Mouse (Mus musculus) forelimb bud, embryonic 11.5 days (tissue): ENCODE measurements around the gene Tanc1.

Experiments used
- DNase-seq: peaks from one replicate; pipeline ENCODE4 v3.0.0-alpha.2; 2012; ENCODE audit warnings: low read depth, low spot score

Tanc1 gene

DNA sequence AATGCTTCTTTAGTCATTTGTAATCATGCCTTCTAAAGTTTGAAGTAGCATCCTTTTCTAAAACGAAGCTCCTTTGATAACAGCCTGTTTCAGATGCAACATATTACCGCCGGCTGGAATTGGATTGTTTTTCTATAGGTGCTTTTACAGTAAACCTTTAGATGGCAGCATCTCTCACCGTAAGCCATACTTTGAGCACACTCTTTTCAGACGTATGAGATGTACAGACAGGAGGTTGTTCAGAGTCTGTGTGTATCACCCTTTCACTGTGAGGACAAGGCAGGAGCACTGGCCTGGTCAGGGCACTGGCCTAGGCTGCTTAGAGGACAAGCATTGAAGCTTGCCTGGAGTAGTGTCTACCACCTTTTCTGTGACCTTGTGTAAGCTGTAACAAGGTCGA lies 145.2 kb downstream of the Tanc1 start:
- DNase-seq, result no peak

DNA sequence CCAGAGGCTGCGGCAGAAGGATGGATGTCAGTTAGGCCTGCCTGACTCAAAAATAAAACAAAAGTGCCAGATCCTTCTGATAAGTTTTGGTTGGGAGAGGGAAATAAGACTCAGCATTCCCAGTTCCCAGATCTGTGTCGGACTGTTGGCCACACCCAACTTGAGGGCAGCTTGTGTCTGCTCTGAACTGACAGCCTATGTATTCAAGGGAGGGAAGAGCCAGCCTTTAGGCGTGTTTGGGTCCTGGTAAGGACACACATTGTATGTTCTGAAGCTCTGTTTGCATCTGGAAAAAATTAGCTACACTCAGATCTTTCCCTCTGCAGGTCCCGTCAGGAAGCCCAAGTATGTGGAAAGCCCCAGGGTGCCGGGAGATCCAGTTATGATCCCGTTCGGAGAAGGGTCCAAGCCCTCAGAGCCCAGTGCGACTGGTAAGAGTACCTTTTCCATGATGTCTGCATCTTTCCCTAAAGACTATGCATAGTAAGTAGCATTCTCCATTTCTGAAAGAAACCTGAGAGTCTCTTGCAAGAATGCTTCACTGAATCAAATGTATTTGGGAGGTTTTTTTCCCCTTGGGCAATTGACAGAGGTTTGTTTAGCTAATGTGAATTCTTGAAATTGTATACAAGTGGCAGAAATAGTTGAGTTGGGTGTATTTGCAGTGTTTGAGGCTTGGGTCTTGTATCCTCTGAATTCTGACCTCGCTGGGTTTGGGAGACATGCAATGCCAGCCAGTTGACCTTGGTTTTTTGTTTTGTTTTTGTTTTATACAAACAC lies 146.5 kb downstream of the Tanc1 start:
- DNase-seq, result no peak

DNA sequence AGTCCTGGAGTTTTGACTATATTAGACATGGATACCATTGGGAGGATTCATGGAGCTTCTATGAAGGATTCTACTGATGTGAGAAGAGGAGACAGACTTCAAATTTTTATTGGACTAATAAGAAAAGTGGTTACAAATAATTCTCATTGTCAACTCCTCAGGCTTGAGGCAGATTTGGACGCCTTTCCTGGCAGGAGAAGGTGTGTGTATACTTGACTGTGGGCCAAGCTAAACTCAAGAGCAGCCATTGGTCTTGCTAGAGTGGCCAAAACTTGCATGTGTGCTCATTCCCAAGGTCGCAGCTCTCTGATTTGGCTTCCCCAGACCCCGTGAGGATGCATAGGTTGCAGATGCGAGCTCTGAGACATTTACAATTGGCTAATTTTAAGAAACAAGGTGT lies 148.9 kb downstream of the Tanc1 start:
- no peak for DNase-seq

DNA sequence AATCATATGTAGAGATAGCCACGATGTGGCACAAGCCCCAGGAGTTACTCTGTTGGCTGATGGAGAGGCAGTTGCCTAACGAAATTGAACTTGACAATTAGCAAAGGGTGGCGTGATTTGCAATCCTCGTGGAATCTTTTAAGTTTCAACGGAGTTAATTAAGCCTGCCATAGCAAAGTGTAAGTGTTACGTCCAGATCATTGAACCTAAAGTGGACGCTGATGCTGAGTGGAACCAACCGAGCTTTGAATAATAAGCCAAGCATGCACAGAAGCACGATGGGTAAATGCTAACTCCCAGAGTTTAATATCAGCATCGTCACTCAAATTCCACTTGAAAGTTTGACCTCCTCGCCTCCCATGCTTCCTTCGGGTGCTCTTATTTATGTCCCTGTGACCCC lies 149.3 kb downstream of the Tanc1 start:
- DNase-seq, result no peak

DNA sequence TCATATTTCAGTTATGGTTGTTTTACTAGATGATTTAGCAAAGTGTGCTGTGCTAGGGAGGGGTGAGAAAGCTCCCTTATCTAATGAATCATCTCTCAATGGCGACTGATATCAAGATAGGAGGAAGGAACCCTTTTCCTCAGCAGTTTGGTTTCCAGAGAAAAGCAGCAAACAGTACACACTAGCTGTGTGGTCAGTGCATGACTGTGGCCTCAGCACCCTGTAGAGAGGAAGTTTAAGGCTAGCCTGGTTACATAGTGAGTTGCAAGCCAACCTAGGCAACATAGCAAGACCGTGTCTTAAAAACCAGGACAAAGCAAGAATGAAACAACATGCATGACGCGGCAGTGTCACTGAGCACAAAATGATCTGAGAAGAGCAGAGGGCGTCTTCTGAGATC lies 150.4 kb downstream of the Tanc1 start:
- DNase-seq, result no peak

DNA sequence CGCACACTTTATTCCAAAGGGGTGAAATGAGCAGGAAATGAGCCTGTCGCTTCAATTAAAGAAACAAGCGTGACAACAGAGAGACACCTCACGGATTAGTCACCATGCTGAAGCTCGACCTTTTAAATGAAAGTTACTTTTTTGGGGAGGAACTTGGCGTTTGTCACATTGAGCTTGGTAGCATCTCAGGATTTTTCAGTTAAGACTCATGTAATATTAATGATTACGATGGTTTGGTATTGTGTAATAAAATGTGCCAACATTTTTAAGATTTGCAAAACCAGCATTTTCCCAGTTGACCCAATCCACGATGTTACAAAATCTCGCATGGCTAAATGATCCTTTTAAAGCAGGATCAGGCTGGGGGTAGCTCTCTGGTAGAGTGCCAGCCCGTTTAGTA lies 153.8 kb downstream of the Tanc1 start:
- no peak for DNase-seq

DNA sequence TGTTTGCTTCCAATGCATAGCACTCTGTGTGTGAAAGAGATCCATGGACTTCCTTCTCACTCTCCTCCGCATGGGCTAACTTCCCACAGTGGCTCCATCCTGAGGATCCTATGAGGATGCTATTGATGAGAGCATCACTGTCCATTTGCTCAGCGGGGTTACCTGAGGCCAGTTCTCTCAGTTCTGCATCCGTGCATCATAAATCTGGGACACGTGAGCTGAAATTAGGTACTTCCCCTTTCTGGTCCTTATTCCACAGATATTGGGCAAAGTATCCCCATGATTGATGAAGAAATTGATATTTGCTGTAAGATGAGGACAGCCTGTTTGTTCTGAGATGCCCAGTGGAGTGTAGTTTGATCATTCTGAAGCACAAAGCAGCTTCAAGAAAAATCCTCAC lies 156.1 kb downstream of the Tanc1 start:
- DNase-seq, result no peak

DNA sequence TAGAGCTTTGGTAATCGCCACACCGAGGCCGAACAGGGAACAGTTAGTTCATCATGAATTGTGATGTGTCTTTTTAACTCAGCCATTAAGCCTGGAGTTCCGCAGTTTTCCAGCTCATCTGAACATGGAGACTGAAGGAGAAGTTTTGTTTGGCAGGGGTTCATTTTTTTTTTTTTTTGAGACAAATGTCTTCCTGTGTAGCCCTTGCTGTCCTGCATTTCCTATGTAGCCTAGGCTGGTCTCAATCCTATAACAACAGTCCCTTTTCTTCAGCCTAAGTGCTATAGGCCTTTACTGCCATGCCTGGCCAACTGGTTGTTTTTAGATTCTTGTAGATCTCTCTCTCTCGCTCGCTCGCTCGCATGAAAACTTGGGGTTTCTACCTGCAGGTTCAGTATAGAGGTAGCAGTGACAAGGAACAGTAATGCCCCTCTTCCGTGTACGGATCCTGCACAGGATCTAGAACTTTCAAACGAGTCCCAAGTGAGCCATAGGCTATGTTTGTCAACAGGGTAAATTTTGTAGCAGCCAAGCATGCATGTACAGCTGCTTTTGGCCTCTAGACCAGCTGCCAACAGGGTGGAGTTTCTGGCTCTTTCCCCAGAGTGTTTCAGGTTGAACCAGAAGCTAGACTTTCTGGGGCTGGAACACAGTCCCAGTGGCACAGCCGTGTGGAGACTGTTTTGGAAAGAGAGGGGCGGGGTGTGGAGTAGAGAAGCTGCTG lies 157.0 kb downstream of the Tanc1 start:
- DNase-seq, result no peak

DNA sequence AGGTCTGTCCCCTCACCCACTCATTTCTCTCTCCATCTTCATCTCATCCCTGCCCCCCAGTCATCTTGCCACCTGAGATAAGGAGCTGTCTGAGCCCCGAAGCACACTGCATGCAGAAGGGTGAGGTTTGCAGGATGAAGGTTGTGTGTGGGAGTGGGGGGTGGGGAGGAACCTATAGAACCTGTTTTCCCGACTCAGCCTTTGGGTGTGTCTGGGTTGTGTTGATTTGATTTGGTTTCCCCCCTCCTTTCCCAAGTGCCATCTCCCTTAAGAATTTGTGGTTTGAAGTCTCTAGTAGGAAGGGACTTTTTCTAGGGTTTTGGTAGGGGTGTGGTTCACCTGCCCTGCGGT lies 157.5 kb downstream of the Tanc1 start:
- DNase-seq, result no peak

DNA sequence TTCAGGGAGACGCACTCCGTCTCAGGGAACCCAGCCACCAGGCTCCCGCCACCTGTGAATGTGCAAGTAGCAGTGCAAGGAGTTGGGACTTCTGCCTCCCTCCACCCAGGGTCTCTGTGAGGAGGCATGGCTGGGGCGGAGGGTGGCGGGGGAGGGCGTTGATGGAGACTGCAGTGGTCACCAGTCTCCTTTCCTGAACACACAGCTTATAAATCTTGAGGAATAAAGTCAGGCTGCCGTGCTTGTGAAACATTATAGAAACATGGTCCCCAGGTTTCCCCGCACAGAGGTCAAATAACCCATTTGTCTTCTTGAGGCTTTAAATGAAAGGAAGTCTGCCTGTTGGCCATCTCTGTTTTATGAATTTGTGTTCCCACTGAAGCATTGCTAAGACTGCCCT lies 159.9 kb downstream of the Tanc1 start:
- DNase-seq, result peak; percentile 80

DNA sequence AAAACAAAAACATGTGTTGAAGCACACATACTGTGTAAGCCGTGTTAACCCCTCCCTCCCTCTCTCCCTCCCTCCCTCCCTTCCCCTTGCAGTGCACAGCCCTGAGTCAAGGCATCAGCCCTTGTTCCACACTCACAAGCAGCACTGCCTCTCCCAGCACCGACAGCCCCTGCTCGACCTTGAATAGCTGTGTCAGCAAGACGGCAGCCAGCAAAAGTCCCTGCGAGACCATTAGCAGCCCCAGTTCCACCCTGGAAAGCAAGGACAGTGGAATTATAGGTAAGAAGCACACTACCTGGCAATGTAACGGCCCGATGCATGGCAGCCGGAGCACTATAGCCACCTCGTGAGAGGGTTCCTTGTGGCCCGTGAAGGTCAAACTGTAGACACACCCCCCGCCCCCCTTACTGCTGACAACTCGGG lies 160.4 kb downstream of the Tanc1 start:
- peak; percentile 80 for DNase-seq

DNA sequence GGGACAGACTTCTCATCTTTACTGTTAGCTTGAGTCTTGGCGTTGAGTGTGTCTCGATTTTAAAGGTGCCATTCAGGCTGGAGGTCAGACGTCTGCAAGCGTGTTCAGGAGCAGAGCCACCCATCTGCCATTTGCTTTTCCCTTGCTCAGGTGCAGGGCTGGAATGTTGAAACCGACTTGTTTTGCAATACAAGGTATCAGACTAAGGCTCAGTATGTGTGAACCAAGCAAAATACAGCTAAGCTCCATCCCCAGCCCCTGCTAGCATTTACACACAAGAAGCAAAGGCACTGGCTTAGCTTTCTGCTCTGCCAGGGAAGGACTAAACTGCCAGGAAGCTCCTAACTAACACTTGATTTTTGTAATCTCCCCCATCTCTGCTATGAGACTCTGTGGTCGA lies 162.5 kb downstream of the Tanc1 start:
- no peak for DNase-seq

DNA sequence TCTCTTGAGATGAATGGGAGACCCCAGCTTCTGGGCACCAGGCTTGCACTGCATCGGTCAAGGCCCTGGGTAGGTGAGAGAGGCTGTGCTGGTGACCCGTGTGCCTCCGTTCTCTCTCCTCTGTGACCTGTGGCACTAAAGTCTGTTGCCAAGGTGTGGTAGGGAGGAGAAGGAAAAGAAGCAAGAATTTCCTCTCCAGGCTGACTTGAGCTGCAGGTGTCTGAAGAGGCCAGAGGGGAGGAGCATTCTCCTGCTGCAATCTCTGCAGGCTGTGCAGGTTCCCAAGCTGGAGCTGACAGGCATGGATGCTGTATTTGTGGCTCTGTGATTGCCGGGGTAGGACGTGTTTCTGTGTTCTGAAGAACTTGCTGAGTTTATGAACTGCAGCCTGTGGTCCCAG lies 163.3 kb downstream of the Tanc1 start:
- no peak for DNase-seq

DNA sequence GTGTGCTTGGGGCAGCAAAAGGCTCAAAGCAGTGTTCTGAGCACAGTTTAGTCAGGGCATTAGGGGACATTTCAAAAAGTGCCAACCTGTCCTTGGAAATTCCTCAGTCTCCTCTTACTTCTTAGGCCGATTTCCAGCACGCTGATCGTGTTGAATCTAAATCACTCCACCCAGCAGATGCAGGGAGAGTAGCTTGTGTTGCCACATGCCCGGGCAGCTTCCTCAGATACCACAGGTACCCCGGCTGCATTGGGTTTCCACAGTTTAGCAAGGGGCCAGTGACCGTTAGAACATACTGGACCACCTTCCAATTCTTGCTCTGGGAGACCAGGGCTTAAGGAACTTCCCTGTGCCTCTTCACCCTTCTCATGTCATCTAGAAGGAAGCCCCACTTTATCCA lies 164.0 kb downstream of the Tanc1 start:
- no peak for DNase-seq

DNA sequence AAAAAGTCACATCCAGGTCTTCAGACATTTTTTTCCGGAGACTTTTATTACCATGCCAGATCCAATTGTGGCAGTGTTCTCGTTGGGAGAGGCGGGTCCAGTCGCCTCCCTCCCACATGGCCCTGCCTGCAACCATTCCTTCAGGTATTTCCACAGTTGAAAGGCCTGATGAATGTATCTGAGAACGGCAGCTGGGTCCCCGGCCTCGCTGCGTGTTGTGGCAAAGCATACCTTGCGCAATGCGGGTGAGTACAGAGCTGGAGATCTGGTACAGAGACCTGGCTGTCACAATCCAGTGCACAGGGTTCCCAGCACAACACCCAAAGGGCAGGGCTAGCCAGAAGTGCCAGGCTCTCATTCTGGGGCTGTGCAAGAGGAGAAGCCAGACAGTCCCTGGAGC lies 167.5 kb downstream of the Tanc1 start:
- DNase-seq, result no peak

DNA sequence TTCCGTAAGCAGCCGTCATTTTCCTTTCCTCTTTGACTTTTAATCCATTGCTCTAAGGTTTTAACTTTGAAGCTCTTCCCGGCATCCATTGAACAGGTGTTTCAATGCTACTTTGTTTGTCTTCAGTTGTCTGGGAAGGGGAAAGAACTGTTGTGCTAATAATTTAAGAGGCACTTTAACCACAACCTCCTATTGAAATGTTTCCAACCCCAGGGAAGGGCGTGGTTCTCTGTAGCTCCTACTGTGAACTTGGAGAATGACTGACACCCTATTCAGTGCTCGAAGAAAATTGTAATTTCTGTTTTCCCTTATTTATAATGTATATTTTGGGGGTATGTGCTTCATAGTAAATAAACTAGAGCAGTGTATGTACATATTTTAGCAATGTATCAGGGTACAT lies 168.4 kb downstream of the Tanc1 start:
- DNase-seq, result no peak

DNA sequence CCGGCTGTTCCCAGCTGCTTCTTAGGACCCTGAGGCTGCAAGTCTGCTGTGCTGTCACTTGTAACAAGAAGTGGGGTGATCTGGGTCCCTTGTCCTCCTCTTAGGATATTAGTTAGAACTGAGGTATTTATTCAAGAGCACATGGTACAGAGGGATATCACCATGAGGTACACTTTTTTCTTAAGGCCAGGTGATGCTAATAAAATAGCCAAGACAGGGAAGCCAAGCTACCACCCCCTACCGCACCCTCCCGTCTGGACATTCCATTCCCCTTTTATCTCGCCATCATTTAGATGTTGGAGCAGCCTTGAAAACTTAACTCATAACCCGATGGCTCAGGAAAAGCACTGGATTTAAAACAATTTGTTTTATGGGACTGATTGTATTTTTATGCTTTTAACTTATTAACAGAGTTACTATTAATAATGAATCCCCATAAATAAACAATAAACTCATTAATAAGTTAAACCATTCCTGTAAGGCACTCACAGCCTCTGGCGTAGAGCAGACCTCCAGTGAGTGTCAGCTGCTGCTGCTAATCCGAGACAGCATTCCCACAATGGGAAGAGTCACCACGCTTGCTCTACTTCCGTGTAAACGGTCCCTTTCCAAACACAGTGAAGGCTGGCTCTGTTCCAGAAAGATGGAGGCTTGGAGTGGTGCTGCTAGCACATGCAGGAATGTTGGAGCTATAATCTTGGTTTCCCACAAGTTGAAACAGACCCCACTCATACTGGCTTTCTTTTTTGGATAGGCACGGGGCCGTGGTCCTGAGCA lies 171.4 kb downstream of the Tanc1 start:
- no peak for DNase-seq

DNA sequence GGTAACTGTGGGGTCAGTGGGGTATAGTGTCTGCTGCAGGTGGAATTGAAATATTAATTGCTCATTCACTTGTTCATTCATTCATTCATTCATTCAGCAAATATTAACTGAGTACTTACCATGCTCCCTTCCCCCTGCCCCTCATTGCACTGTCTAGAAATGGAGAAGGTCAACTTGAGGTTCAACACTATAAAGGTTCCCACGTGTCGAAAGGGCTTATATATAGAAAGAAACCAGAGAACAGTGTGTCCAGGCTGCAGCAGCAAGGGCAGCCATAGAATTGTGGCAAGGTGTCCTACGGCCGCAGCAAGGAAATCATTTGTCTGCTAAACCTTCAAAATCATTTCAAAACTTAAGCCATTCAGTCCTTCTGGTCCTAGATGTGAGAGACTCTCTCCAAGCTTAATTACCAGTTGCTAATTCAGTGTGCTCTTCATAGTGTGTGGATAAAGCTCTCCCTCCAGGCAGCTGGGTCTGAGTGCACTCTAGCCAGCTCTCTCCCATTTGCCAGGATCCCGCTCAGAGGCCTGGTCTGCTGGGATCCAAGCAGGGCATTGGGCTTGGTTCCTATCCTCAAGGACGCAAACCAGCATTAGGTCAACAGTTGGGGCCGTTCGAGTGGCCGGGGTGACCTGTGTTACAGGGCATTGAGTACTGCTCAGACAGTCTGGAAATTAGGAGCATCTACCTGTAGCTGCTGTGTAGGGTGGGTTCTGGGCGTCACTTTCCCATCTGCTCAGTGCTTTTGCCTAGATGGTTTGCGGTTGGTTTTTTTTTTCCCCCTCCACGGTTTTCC lies 172.2 kb downstream of the Tanc1 start:
- DNase-seq, result no peak

DNA sequence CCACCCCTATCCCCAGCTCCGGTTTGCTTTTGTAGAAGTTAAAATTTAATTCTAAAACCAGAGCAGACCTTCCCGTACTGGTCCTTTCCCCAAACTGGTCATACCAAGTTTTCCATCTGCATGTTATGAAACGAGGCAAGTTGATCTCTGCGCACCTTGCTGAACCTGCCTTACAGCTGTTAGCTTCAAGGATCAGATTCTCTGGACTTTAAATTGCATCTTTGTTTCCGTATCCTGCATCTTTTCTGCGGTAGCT lies 172.7 kb downstream of the Tanc1 start:
- no peak for DNase-seq

DNA sequence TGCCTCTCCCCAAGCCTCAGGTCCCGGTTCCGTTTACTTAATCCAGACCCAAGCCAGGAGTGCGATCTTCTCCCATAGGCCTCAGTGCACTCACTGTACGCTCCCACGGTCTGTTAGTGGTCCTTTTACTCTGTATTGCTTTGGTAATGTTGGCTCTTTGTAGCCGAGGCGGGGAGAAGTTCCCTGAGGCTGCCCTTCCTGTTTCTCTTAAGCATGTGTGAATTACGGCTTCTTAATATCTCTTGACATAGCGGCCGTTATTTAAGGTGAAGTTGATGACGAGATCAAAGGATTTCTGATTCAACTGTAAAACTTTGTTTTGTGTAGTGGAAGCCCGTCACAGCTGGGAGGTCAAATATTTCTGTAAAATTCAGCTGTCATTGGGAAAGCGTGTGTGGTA lies 173.8 kb downstream of the Tanc1 start:
- DNase-seq, result no peak

DNA sequence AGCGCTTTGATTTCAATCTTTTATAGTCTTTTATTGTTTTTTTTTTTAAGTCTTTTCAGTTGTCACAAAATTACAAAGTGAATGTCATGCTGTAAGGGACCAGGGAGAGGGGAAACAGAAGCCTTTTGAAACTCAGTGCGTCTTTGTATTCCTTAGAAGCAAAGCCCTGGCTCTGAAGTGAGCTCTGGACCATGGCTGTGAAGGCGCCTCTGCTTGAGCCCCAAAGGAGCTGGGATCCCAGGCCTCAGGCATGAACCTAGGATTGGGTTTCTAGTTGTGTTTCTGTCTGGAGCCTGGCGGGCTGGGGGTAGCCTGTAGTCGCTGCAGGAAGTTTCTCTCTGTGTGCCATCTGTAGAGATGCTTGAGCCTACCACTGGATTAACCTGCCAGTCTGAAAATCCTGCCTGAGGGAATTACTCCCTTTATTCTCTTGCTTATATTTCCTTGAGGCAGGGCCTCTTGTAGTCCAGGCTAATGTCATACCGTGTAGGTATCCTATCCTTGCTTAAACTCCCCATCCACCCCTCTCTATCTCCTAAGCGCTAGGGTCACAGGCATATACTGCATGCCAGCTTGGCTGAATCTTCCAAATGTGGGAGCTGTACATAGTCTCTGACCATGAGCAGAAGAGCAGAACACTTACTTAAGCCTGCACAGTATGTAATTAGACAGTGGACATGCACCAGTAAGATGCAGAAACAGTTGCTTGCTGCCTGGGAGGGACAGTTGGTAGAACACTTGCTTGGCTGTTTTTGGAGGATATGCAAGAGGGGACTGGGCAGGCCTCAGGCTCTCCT lies 177.1 kb downstream of the Tanc1 start:
- no peak for DNase-seq
